Mouse (Mus musculus) Patski (cell line): Measurements from ENCODE around the gene Eci3. TPM values are rescaled to one million over a fixed set of nuclear protein-coding genes. Genes with fewer than 3 reads are reported as not detected.
"Not testable (repeated sequence)": the region's sequence is repeated elsewhere in the genome, so short reads cannot be mapped to it uniquely, and the experiment has no call there.

Experiments
- ATAC-seq: fragments of 100-300 bp; one replicate; pipeline ENCODE4 v1.8.0; 2021
- CTCF ChIA-PET: fragments of 350-600 bp; sonication (Branson Sonifier 250); formaldehyde crosslinking; loops from one replicate; lab custom pipeline; 2022; ENCODE audit warnings: inconsistent platforms; lab: Charles Lee
- POLR2A ChIA-PET: fragments of 350-600 bp; sonication (Branson Sonifier 250); formaldehyde crosslinking; loops from one replicate; lab custom pipeline; 2022; ENCODE audit warnings: antibody characterized with exemption, inconsistent platforms; lab: Charles Lee
- DNase-seq: peaks from one replicate; pipeline ENCODE4 v3.0.0-alpha.2; 2011; ENCODE audit warnings: low read depth, low spot score
- H3K27me3 ChIP-seq: fragments of 371-371 bp; one replicate; pipeline ENCODE4 v1.5.1; 2021
- CTCF ChIP-seq: fragments of 100-300 bp; IDR thresholded peaks from one replicate; pipeline ENCODE4 v1.5.1; 2021
- in situ Hi-C: fragments of 300-500 bp; cut with MboI; formaldehyde crosslinking; loops from 3 replicates; pipeline ENCODE4 v1.11.1; 2018; ENCODE audit warnings: low pct_unique_long_range_greater_than_20kb, mixed read lengths
- polyA plus RNA-seq: library from polyadenylated mRNA; unstranded; gene quantifications from one replicate; pipeline ENCODE4 v1.2.3, GENCODE M21; 2021

The Eci3 gene
- polyA plus RNA-seq, 1 experiment from 2014 or later: 3.6 TPM

DNA sequence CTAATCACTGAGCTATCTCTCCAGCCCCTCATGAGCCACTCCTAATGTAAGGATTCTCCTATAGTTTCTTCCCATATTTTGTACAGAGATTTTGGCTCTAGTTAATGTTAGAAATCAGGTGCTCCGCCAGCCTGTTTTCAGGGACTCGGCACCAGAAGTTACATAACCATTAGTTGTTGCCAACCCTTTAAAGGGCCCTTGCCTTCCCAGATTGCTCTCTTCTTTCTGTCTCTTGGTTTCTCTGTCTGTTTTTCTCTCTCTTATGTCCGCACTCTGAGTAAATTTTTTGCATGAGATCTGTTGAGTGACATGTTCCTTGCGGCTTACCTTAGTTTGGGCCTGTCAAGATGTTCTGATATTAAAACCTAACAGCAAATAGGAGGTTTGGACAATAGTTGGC, 12.5 kb upstream of the Eci3 start:
- no peak for TF ChIP-seq CTCF
- ATAC-seq (no peak), DNase-seq (no peak)
- POLR2A ChIA-PET: no interaction called here
- H3K27me3 ChIP-seq: peaks cover under 1% of the 10 kb centered on the region
- CTCF ChIA-PET: no interaction called here
- in situ Hi-C loops: no loop called here

DNA sequence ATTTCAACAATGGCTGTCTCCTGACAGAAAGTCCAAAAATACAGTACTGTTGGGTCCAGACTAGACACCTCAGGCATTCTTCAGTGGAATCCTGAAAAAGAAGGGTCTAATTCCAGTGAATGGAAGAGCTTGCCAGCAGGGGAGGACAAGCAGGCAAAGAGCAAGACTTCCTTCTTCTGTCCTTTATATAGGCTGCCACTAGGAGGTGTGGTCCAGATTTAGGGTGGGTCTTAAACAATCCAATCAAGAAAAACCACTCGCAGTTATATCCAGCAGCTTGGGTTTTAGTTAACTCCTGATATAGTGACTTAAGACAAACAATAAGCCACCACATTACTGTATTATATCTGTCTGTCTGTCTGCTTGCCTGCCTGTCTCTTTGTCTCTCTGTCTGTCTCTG, 10.2 kb upstream of the Eci3 start:
- POLR2A ChIA-PET: interaction anchor here (1.6 kb wide), 1 partner anchor 9 kb away, joined by 4 read pairs; no protein-coding TSS in a partner anchor
- DNase-seq (no peak), ATAC-seq (no peak)
- CTCF ChIA-PET: interaction anchor here (0.7 to 2.8 kb wide), 18 partner anchors 9 to 97 kb away, joined by 3 to 19 read pairs (median 5); no protein-coding TSS in a partner anchor
- peak; percentile 32 for TF ChIP-seq CTCF
- in situ Hi-C loops: no loop called here
- H3K27me3 ChIP-seq: peaks cover 14% of the 10 kb centered on the region

DNA sequence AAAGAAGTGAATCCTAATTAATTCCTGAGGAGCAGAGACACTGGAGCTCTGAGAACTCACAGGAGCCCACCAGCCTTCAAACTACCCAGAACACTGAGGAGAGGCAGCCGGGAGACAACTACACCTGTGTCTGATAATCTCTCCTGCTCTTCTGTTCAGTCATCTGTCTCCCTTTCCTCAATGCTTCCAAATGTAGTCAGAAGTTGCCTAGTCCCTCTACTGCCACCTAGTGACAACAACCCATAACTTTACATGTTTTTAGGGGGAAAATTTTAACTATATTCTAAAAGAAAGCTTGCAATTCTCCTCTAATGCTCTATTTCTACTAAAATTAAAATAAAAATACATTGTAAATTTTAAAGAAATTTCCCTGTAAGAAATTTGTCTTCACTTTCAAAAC, 9.5 kb upstream of the Eci3 start:
- peak; percentile 83 for TF ChIP-seq CTCF
- DNase-seq (no peak), ATAC-seq (no peak)
- in situ Hi-C loops: no loop called here
- ChIA-PET CTCF (interaction anchor here (0.7 to 2.8 kb wide), 17 partner anchors 9 to 96 kb away, joined by 3 to 19 read pairs (median 5); no protein-coding TSS in a partner anchor), POLR2A (interaction anchor here (0.5 to 1.6 kb wide), 2 partner anchors 10 to 21 kb away, joined by 3 to 4 read pairs; no protein-coding TSS in a partner anchor)
- peaks cover 20% of the 10 kb centered on the region for H3K27me3 ChIP-seq

DNA sequence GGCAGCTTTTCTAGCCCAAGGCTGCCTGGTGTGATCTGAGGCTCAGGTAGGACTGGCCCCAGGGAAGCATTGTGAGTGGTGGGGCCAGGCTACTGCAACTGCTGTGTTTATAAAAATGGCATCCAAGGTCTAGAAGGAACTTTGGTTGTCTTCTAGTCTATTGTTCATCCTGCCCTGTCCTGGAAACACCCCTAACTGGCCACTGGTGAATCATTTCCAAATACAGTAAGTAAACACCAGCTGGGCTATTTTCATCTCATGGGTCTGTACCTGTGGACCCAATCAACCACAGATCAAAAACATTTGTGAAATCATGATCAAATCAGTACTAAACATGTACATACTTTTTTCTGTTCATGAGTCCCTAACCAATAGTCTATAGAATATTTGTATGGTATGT, 8.8 kb upstream of the Eci3 start:
- H3K27me3 ChIP-seq: peaks cover 26% of the 10 kb centered on the region
- DNase-seq, in situ Hi-C loops, ATAC-seq: not testable (repeated sequence)
- CTCF ChIA-PET: interaction anchor here (1.2 to 2.8 kb wide), 11 partner anchors 10 to 83 kb away, joined by 3 to 19 read pairs (median 9); no protein-coding TSS in a partner anchor
- POLR2A ChIA-PET: interaction anchor here (1.6 kb wide), 1 partner anchor 10 kb away, joined by 4 read pairs; no protein-coding TSS in a partner anchor

DNA sequence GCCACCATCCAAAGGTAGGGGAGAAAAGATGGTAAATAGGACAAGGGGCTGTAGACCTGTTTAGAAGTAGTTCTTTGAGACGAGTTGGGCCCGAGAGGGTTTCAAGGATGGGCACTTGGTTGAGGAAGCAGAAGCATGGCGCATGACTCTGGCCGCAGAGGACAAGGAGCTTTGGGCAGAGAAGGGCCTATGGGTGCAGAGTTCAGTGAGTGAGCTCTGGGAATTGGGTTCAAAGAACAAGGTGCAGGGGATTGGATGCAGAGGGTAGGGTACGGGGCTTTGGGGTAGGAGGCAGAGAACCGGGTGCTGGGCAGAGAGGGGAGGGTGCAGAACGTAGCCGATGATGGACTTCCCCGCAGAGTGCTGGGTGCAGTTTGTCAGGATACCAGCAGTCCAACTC, 2.0 kb upstream of the Eci3 start:
- in situ Hi-C loops: not testable (repeated sequence)

DNA sequence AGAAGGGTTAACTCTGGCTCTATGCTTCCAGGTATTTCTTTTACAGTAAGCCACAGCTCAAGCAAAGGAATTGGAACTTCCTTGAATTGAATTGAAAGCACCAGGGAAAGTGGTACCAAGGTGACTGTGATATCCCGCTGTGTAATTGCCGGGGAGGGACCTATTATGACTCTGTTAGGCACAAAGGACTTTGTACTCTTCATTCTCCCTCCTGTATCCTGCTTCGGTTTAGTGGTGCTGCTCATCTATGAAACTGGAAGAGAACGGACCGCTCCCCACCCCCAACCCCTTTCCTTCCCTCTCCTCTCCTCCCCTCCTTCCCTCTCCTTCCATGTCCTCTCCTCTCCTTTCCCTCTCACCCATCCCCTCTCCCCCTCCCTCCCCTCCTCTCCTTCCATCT, 1.3 kb upstream of the Eci3 start:
- in situ Hi-C loops: no loop called here
- POLR2A ChIA-PET: no interaction called here
- peaks cover 19% of the 10 kb centered on the region for H3K27me3 ChIP-seq
- DNase-seq: no peak
- no peak for TF ChIP-seq CTCF
- CTCF ChIA-PET: no interaction called here
- no peak for ATAC-seq

More for the DNA sequence above, 2.0 kb upstream of the Eci3 start:
- DNase-seq, ATAC-seq, CTCF ChIA-PET, POLR2A ChIA-PET: not testable (repeated sequence)
- H3K27me3 ChIP-seq: peaks cover 25% of the 10 kb centered on the region

DNA sequence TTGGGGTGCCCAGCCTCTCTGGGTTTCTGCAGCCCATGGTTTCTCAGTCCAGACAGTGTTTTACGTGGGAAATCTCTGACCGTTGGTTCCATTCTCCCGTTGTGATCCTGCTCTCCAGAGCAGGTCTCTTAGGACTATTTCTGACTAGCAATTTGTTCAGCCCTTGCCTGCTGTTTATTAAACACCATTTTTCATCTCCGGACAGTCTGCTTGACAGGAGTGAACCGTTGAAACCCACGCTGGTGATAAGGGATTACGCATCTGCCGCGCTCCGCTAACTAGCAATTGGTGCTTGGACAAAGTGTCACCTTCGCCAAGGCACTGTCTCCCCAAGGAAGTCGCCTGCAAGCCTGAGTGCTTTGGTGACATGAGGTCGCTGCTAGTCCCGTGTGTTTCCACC, 809 bp upstream of the Eci3 start:
- peaks cover 15% of the 10 kb centered on the region for H3K27me3 ChIP-seq
- ChIA-PET POLR2A (no interaction called here), CTCF (no interaction called here)
- DNase-seq (no peak), ATAC-seq (no peak)
- in situ Hi-C loops: no loop called here
- no peak for TF ChIP-seq CTCF

DNA sequence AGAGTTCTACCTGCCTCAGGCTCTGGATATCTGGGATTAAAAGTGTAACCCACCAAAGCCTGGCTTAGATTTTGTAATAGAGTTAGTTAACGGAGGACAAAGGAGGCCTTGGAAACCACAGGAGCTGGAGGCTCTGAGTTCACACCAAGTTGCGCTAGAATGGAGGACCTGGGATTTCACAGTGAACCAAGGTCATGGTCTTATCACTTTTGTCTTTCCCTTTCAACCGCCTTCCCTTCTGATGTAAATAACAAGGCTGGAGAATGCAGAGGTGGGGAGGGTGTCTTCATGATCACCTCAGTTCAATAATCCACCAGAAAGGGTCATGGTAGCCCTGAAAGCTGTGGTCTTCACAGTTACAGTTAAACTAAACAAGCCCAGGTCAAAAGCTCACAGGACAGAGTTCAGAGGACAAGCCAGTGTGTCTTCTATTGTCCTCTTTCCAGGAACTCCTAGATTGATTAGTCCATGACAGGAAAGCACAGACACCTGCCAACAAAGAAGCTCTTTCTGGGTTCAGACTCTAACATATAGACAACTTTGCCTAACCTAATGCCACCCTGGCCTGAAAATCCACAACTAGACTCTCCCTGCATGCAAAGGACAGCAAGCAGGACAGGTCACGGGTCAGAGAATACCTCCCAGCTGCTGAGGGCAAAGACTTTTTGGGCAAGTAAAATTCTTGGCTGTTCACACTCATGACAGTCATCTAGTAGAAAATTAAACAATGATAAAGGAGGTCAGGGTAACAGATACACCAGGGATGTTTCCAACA, 2.4 kb downstream of the Eci3 start:
- no peak for DNase-seq
- no peak for TF ChIP-seq CTCF
- no peak for ATAC-seq
- ChIA-PET CTCF (interaction anchor here (0.8 to 1.2 kb wide), 2 partner anchors 12 to 21 kb away, joined by 3 read pairs; no protein-coding TSS in a partner anchor), POLR2A (no interaction called here)
- in situ Hi-C loops: no loop called here
- H3K27me3 ChIP-seq: peaks cover 2% of the 10 kb centered on the region

DNA sequence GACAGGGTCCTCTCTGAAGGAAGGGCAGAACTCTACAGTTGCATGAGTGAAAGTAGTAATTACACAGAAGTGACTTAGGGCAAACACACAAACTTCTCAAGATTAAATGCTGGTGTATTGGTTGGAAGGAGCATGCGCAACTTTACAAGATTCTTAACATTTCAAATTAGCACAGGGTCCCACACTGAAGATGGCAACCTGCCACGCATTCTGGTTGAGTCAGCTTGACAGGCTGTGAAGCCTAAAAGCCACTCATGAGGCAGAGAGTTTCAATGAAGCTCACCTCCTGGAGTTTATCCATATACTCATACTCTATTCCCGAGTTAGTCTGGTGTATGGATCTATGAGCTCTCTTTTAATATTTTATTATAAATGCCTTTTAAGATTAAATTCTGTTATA, 5.5 kb downstream of the Eci3 start:
- POLR2A ChIA-PET, ATAC-seq, CTCF ChIA-PET, H3K27me3 ChIP-seq, DNase-seq, in situ Hi-C loops: not testable (repeated sequence)

DNA sequence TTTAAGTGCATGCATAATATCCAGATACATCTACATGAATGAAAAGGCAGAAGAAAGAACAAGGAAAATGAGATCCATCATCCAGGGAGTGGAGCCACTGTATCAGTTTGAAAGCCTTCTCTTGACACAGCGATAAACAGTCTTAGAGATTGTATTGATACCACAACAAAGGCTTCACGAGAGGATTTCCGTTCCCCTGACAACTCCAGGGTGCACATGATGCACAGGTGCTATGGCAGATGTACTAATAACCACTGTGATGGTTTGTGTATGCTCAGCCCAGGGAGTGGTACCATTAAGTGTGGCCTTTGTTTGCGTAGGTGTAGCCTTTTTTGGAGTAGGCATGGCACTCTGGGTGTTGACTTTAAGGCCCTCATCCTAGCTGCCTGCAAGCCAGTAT, 6.7 kb downstream of the Eci3 start:
- DNase-seq: no peak
- ChIA-PET POLR2A (no interaction called here), CTCF (no interaction called here)
- no peak for TF ChIP-seq CTCF
- in situ Hi-C loops: no loop called here
- ATAC-seq: no peak
- peaks cover 9% of the 10 kb centered on the region for H3K27me3 ChIP-seq

DNA sequence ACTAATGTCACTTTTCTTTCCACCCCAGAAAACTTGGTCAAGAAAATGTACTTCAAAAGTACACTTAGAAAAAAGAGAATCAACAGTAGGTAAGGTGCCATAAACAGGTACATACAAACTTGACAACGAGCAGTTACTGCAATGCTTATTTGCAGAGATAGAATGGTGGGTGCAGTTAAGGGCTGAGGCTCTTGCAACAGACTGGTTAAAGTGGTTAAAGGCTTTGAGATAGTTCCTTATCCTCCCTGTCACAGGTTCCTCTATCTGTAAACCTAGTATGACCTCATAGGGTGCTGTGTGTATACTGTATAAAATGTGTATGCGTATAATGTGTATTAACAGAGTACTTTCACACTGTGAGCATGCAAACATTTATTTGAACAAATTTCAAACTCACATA, 12.2 kb downstream of the Eci3 start:
- DNase-seq, CTCF ChIA-PET, POLR2A ChIA-PET, H3K27me3 ChIP-seq, ATAC-seq: not testable (repeated sequence)
- in situ Hi-C loops: loop anchor here (5.0 kb wide), 1 partner anchor 36 kb away; no protein-coding TSS in a partner anchor
